Mouse (Mus musculus): ENCODE measurements at regions not wholly inside any gene's neighbourhood (a gene's known extent, or its start where the extent isn't known, plus 50 kb on each side); places are given as distances from the start of the nearest gene placed in this dataset.
"Not testable (repeated sequence)": the region's sequence is repeated elsewhere in the genome, so short reads cannot be mapped to it uniquely, and the experiment has no call there.

DNA sequence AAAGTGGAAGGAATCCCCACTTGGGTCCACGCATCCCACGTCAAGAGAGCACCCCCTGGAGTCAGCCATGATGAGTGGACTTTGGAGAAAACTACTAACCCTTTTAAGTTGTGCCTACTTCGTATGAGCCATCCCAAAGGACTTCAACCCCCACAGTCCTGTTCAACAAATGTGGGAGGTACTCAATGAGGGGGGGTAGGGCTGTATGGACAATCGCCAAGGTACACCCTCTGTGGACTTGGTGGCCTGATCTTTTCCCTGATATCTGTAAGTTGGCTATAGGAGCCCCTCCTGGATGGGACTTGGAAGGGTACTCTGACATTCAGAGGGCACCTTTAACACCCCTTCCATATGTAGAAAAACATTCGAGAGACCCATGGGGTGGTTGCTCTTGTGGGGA lies 256.5 kb upstream of the Olfr161 start:
- H3K27ac ChIP-seq (replicated peaks); ATAC-seq (replicated peaks): not testable (repeated sequence)
- WGBS = 85% methylated on average over 5 of the region's 5 CpGs

GRCm38 (mm10) chr16:3343372-3343771 lies 247.5 kb upstream of the Olfr161 start:
- WGBS = 36% methylated on average over 4 of the region's 4 CpGs
- H3K27me3 ChIP-seq; ATAC-seq (replicated peaks); H3K27ac ChIP-seq (replicated peaks); H3K9ac ChIP-seq (replicated peaks); H3K36me3 ChIP-seq; H3K4me2 ChIP-seq (replicated peaks); H3K9me3 ChIP-seq; H3K4me3 ChIP-seq; H3K4me1 ChIP-seq: not testable (repeated sequence)

More for the DNA sequence above, 256.5 kb upstream of the Olfr161 start:
- H3K9ac ChIP-seq (replicated peaks); H3K27me3 ChIP-seq; H3K9me3 ChIP-seq; H3K36me3 ChIP-seq; H3K4me1 ChIP-seq; H3K4me3 ChIP-seq; H3K4me2 ChIP-seq (replicated peaks): not testable (repeated sequence)

DNA sequence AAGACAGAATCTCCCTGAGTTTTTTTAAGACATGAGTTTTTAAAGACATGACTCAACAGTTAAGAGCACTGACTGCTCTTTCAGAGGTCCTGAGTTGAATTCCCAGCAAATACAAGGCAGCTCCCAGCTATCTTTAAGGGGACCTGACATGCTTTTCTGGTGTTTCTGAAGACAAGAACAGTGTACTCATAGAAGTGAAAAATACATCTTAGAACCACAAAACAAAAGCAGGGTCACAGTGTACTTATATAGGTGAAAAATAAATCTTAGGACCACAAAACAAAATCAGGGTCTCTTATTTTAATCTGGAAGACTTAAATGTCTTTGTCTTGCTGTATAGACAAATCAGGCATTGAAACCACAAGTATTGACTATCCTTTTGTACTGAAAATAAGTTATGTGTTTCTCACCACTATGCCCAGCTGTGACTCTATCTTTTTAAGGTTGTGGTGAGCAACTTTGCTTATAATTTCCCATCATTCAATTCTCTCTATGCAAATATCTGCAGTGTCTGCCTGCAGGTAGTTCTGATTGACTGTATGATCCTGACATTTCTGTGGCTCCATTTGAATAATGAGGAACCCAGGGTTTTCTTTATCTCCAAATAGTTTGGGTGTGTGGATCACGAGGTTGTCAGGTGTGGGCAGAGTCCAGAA lies 246.0 kb upstream of the Olfr161 start:
- H3K4me3 ChIP-seq; H3K27ac ChIP-seq (replicated peaks); ATAC-seq (replicated peaks); H3K9me3 ChIP-seq; H3K9ac ChIP-seq (replicated peaks); H3K4me1 ChIP-seq; H3K27me3 ChIP-seq; H3K36me3 ChIP-seq; H3K4me2 ChIP-seq (replicated peaks): not testable (repeated sequence)
- WGBS = no CpG with 5 or more reads among the region's 1 CpGs

GRCm38 (mm10) chr16:3349382-3349781 lies 241.5 kb upstream of the Olfr161 start:
- not testable (repeated sequence) for H3K4me1 ChIP-seq; H3K4me2 ChIP-seq (replicated peaks); H3K36me3 ChIP-seq; H3K27me3 ChIP-seq; H3K4me3 ChIP-seq; H3K9me3 ChIP-seq; H3K9ac ChIP-seq (replicated peaks); ATAC-seq (replicated peaks); H3K27ac ChIP-seq (replicated peaks)
- 100% methylated on average over 1 of the region's 4 CpGs for WGBS

GRCm38 (mm10) chr16:3349850-3350547 lies 240.8 kb upstream of the Olfr161 start:
- H3K4me1 ChIP-seq; H3K9ac ChIP-seq (replicated peaks); H3K27me3 ChIP-seq; H3K4me3 ChIP-seq; H3K9me3 ChIP-seq; H3K36me3 ChIP-seq; H3K27ac ChIP-seq (replicated peaks); H3K4me2 ChIP-seq (replicated peaks): not testable (repeated sequence)
- WGBS = 37% methylated on average over 3 of the region's 4 CpGs
- 0 out of 2 replicates have a peak, but pooled peaks have one; percentile 48 for ATAC-seq (replicated peaks)

DNA sequence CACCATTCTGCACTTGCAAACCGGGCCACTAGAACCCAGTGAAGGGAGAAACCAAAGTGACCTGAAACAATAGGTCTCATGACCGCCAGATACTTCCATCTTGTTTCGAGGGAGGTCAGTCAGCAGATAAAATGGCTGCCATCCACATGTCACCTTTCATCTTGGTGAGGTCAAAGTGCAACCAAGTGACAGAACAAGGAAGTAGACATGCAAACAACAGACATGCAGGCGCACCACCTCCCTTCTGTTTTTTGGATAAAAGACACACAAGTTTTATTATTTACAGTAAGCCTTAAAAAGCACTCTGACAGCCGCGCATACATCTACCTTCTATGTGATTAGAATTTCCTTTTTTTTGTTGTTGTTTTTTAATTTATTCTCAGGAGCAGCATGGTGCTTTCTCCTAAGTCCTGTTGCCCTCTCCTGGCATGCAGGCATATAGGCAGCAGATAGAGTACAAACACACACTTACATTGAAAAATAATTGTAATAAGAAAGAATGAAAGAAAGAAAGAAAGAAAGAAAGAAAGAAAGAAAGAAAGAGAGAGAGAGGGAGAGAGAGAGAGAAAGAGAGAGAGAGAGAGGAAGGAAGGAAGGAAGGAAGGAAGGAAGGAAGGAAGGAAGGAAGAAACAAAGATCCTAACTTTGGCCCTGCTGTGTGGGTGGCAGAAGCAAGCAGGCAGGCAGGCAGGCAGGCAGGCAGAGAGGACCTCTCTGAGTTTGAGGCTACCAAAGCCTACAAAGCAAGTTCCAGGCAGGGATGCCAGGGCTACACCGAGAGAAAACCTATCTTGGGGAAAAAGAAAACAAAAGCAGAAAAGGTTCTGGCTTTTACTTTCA lies 240.0 kb upstream of the Olfr161 start:
- not testable (repeated sequence) for H3K27ac ChIP-seq (replicated peaks); H3K4me1 ChIP-seq; H3K9ac ChIP-seq (replicated peaks); H3K9me3 ChIP-seq; H3K4me3 ChIP-seq; H3K27me3 ChIP-seq; H3K4me2 ChIP-seq (replicated peaks); H3K36me3 ChIP-seq
- 72% methylated on average over 7 of the region's 7 CpGs for WGBS
- peak; percentile 76 for ATAC-seq (replicated peaks)

- 79% methylated on average over 3 of the region's 3 CpGs for WGBS
These were observed 239.3 kb upstream of the Olfr161 start for GRCm38 (mm10) chr16:3351508-3352046.

More at GRCm38 (mm10) chr16:3351508-3352046, 239.3 kb upstream of the Olfr161 start:
- not testable (repeated sequence) for H3K27ac ChIP-seq (replicated peaks); H3K9me3 ChIP-seq; H3K9ac ChIP-seq (replicated peaks); H3K4me1 ChIP-seq; H3K27me3 ChIP-seq; H3K36me3 ChIP-seq; H3K4me3 ChIP-seq; H3K4me2 ChIP-seq (replicated peaks)
- 0 out of 2 replicates have a peak, but pooled peaks have one; percentile 74 for ATAC-seq (replicated peaks)
